Mouse (Mus musculus): ENCODE measurements around the gene Kmt5b. TPM values are rescaled to one million over a fixed set of nuclear protein-coding genes. Genes with fewer than 3 reads are reported as not detected.

The Kmt5b gene
- total RNA-seq (2021), result 10 to 100 TPM; 20.8 to 22.5 TPM
- long read RNA-seq, experiment 1, partial matches to known transcripts, result 2 of 5 reads
- long read RNA-seq, experiment 1, other reads (novel, unspliced or antisense), result 3 of 5 reads
- long read RNA-seq, experiment 2, partial matches to known transcripts, result 0 of 1 reads
- long read RNA-seq, experiment 2, other reads (novel, unspliced or antisense), result 1 of 1 reads

DNA sequence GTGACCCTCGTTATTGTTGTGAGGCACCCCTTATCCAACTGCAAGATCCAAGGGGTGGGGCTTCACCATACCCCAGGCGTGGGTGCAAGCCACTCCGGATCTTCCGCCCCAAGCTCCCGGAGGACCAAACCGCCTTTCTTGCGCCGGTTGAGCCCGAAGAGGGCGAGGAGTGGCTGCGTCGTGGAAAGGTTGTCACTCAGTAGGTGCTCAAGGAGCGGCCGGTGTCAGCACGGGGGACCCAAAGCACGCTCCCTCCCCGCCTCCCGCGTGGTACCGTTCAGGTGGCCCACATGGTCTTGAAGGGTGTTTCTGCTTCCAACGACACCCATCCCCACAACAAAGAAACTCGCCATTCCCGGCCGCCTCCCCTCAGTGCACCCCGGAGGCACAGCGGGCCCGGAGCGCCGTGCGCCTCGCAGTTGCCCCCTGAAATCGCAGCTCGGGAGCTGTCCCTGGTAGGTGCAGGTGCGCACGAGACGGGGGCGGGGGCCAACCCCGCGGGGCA is at the start of gene Kmt5b:
Gene Kmt5b (plus strand): TSS at position 146 of the 505 bp plus-strand sequence.
- DNase-seq, result peak in 1 of 2 experiments; percentile 16
- intact Hi-C loops (cut with DNase I), result no loop called here

DNA sequence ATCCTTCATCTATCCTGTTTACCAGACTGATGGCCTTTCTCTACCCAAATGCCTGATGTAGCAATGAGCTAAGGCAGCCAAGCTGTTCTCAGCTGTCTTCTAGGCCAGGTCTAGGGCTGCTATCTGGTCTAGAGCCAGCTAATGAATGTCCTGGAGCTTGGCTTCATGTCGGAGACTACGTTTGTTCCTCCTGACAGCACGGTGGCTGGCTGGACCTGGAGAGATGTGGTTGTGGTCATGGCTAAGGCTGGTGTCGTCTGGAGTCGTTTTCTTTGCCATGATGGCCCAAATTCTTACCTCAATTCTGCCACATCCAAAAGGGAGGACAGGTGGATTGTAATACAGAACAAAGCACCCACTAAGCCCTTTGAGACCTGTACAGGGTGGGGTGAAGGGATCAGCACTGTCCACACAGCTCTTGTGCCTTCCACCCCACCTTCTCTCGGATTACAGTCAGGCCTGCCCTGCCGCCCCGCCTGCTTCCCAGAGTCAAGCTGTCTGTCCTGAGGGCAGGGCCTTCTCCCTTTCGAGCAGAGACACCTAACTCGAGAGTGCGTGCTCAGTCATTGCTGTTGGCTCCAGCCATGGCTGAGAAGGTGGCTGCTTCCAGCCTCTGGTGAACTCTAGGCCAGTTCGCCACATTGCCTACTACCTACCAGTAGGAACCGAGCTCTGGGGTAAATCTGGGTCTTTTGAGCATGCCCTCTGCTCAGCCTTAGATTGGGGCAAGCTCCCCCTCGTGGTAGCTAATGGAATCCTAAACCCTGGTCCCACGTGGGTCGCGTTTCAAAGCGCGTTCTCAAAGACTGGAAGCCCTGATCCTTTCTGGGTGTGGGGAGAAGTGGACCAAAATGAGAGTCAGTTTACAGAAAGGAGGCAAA is 48.5 kb upstream of the Kmt5b start:
- intact Hi-C loops (cut with DNase I), result loop anchor here (2.0 kb wide), 2 partner anchors 18 to 96 kb away; no protein-coding TSS in a partner anchor
- peak; percentile 39 to 62 for DNase-seq

DNA sequence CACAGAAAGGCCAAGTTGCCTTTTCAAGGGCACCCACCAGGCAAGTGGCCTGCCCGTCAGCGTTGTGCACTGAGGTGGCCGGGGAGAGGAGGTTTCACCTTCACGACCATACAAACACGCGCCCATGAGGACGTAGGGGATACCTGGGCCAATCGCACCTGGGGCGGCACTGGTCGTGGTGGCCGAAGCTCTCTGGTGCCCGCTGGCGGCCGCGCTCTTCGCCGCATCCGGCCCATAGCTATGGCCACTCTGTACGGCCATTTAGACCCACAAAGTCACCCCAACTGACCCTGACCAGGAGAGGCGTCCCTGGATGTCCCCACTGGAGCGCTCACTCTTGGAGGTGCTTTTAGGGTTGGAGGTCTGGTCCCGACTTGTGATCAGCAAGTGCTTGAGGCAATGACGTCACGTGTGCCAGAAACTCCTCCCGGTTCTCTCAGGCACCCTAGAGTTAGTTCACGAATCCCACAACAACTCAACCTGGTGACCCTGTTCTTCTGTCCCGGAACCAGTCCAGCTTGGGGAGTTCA is 47.8 kb upstream of the Kmt5b start:
- intact Hi-C loops (cut with DNase I), result loop anchor here (2.0 kb wide), 2 partner anchors 19 to 97 kb away; no protein-coding TSS in a partner anchor

GRCm38 (mm10) chr19:3723170-3723569 is 44.1 kb upstream of the Kmt5b start:
- no peak for DNase-seq
- intact Hi-C loops (cut with DNase I), result no loop called here

More for the DNA sequence above, 47.8 kb upstream of the Kmt5b start:
- DNase-seq, result peak; percentile 25 to 65

GRCm38 (mm10) chr19:3723904-3724303 is 43.3 kb upstream of the Kmt5b start:
- DNase-seq, result no peak
- intact Hi-C loops (cut with DNase I), result no loop called here

- intact Hi-C loops (cut with DNase I), result no loop called here
- DNase-seq, result peak; percentile 53 to 55
Measured at GRCm38 (mm10) chr19:3724779-3725178, 42.4 kb upstream of the Kmt5b start.

DNA sequence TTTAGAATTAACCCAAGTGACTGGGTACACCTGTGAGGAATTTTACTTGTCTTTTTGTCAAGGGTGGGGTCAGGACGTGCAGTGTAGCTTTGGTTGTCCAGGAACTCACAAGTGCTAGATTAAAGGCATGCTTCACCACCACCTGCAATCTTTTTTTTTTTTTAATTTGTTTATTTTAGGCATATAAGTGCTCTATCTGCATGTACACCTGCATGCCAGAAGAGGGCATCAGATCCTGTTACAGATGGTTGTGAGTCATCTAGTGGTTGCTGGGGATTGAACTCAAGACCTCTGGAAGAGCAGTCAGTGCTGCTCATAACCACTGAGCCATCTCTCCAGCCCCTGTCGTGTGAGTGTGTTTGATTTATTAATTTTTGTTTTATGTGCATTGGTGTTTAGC is 38.3 kb upstream of the Kmt5b start:
- intact Hi-C loops (cut with DNase I), result no loop called here

DNA sequence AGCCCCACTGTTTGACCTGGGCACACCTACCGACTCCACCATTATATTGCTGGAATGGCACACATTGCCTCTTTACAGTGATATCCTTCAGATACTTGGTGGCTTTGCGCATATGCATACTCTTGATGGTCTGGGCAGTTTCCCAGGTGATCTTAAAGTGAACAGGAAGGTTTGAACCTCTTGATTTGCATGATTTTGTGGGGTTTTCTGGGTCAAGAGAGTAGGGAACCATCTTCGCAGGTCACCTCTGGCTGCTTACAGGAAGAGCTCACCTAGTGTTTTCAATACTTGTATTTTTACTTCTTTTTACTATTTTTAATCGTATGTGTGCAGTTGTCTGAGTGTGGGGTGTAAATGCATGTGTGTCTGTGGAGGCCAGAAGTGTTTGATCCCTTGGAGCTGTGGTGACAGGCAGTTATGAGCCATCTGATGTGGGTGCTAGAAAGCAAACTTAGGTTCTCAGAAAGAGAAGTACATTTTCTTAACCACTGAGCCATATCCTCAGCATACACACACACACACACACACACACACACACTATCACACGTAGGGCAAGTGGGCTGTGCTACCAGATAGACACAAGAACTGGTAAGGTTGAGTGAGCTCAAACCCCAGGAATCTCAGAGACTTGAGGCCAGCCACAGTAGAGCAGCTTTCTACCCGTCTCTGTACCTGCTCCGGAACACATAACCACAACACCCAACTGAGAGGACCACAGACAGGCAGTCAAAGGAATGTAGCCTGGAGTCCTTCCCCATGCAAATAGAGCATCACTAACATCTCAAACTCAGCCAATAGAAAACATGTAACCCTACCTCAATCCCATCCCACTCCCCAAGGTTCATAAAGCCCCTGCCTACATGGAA is 36.2 kb upstream of the Kmt5b start:
- intact Hi-C loops (cut with DNase I), result no loop called here
- DNase-seq, result no peak

More for the DNA sequence above, 38.3 kb upstream of the Kmt5b start:
- no peak for DNase-seq

GRCm38 (mm10) chr19:3736001-3736400 is 31.2 kb upstream of the Kmt5b start:
- intact Hi-C loops (cut with DNase I), result no loop called here
- no peak for DNase-seq

DNA sequence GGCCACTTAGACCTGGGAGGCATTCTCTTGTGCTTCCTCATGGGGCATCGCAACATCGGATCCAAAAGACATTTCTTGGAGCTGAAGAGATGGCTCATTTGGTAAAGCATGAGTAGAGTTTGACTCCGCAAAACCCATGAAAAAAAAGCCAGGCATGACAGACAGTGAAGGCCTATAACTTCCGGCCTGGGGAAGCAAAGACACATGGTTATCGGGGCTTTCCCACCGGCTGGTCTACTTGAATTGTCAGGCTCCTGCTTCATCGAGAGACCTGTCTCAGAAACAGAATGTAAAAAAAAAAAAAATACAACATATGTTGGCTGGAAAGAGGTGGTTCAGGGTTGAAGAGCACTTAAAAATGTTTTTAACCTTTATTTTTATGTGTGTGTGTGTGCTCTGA is 27.6 kb upstream of the Kmt5b start:
- intact Hi-C loops (cut with DNase I), result no loop called here
- no peak for DNase-seq

DNA sequence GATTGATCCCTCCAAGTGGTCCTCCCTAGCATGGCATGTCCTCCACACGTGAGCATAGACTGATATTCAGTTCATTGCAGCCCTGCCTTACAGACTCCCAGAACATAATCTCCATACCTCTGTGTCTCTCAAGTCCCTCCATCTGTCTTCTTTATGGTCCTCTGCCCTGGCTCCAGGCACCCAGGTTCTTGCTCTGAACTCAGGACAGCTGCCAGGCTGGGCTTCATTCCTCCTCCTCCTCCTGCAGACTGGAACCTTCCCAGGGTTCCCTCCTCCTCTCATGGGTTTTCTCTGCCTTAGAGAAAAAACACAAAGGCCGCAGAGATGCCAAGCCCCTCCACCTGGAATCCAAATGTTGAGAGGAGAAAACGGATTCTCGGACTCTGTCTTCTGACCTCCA is 24.5 kb upstream of the Kmt5b start:
- DNase-seq, result no peak
- intact Hi-C loops (cut with DNase I), result no loop called here

GRCm38 (mm10) chr19:3743362-3743761 is 23.9 kb upstream of the Kmt5b start:
- DNase-seq, result no peak
- intact Hi-C loops (cut with DNase I), result no loop called here

GRCm38 (mm10) chr19:3743851-3744512 is 23.2 kb upstream of the Kmt5b start:
- intact Hi-C loops (cut with DNase I), result no loop called here

GRCm38 (mm10) chr19:3752621-3753239 is 14.5 kb upstream of the Kmt5b start:
- DNase-seq, result no peak
- intact Hi-C loops (cut with DNase I), result no loop called here

More at GRCm38 (mm10) chr19:3743851-3744512, 23.2 kb upstream of the Kmt5b start:
- DNase-seq, result peak in 1 of 2 experiments; percentile 55

DNA sequence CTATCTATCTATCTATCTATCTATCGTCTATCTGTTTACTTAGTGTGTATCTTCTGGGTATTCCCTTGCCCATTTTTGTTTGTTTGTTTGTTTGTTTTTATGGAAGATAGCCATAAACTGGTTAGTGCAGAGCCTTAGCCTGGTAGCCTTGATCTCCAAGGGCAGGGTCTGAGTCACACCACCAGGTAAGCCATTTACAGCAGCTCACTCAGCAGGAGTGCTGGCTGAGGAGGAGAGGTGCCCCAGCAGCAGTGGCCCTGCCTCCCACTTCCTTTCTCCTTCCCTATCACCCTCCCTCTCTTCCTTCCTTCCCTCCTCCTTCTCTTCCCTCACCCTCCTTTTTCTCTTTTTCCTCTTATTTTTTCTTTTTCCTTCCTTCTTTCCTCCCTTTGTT is 14.0 kb upstream of the Kmt5b start:
- DNase-seq, result no peak

GRCm38 (mm10) chr19:3753738-3754137 is 13.5 kb upstream of the Kmt5b start:
- intact Hi-C loops (cut with DNase I), result no loop called here

More for the DNA sequence above, 14.0 kb upstream of the Kmt5b start:
- intact Hi-C loops (cut with DNase I), result no loop called here

GRCm38 (mm10) chr19:3757861-3758260 is 9.4 kb upstream of the Kmt5b start:
- DNase-seq, result no peak
- intact Hi-C loops (cut with DNase I), result no loop called here

More at GRCm38 (mm10) chr19:3753738-3754137, 13.5 kb upstream of the Kmt5b start:
- no peak for DNase-seq

DNA sequence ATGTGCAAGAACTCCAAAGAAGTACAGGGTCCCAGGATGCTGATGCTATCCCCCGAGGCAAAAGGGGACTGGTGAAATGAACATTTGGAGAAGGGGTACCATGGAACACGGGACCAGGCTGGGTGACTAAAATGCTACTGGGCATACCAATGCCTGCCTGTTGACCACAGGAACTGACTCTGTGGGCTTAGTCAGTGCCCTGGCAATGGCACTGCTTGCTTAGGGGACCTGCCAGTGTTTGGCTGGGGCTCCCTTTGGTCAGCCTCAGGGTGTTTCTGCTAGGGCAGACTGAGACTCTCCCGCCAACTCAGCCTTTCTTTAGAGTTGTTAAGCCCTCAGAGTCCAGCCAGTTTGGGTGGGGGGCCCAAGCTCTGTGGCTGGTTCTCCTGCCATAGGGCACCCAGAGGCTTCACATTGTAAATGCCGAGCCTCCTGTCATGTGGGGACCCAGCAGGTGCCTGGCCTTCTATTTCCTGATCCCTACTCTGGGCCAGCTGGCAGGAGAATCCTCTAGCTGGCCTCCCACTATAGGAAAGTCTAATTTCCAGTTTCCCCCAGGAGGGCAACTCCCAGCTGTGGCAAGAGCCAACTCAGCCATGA is 1.9 kb upstream of the Kmt5b start:
- intact Hi-C loops (cut with DNase I), result no loop called here
- no peak for DNase-seq

DNA sequence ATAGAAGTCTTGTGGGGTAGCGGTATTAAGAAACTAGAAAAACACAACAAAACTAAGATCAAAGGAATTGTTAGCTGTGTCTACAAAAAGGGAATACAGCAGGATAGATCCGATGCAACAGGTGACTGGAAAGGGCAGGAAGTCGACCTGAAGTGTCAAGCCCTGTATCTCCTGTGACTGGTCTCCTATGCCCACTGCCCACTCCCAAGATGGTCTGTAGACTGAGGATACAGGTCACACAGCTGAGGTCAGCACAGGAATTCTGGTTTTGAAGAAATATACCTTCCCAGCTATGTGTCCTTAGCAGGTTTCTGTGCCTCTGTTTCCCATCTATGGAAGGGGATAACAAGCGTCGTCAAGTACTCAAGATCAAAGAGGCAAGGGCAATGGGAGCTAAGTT is 843 bp upstream of the Kmt5b start:
- intact Hi-C loops (cut with DNase I), result no loop called here
- no peak for DNase-seq
